Comparison of ENCODE assay signal across 18 mouse cellular contexts in the genomic region with DNA sequence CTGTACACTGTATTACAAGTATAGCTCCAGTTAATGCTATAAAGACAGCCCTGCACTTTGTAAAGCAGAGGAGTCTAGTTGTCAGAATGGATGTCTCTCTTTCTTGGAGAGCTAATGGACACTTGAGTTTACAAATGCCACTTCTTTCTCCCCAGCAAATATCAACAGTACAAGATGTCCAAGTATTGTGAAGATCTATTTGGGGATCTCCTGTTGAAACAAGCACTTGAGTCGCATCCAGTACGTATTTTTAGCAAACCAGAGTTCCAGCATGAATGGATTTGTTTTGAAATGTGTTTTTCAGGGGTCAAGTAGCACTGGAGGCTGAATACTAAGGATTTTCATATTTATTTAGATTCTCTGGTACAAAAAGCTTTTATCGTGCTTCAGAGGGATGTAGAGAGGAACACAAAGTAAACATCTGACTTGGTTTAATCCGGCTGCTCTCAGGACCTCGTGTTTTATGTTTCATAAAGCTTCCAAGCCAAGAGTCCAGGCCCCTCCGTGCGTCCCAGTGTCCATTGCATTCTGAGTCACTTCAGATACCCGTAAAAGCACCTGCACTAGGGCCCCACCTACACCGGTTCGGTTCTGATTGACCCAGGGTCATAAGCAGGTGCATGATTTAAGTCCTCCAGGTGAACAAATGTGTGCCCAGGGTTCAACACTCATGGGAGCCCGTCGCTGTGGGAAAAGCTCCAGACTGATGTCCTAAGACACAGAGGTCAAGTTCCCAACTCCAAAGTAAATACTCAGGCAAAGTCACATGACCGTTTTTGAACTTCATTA.
A peak's percentile ranks its signal among the peaks of the same experiment; 100 is the strongest.
DNase-seq lines count a peak whose midpoint lies in the region; ATAC-seq and TF ChIP-seq lines count a peak whose summit lies in the region.
"Had no signal": no experiment of that assay in that cellular context is flagged by ENCODE, and none has a peak within 500 bp of the region (broad histone marks: within the 10 kb centered on the region; RNA-seq: fewer than 3 reads in every experiment).

No protein-coding gene starts in this region.

- H3K4me2 ChIP-seq in kidney, embryonic 15.5 days: no peak overlapping the region
- no peak overlapping the region for H3K4me2 ChIP-seq in intestine, embryonic 16.5 days (ENCODE audit: low read depth, low read length)
- H3K4me2 ChIP-seq: forebrain, embryonic 13.5 days; hindbrain, embryonic 13.5 days; limb, embryonic 15.5 days; midbrain, embryonic 12.5 days; neural tube, embryonic 15.5 days had no signal

- H3K9ac ChIP-seq in kidney, embryonic 15.5 days: no peak overlapping the region
- H3K9ac ChIP-seq in intestine, embryonic 16.5 days (ENCODE audit: low read depth, low read length): no peak overlapping the region
- H3K9ac ChIP-seq: forebrain, embryonic 13.5 days; hindbrain, embryonic 13.5 days; limb, embryonic 15.5 days; midbrain, embryonic 12.5 days; neural tube, embryonic 15.5 days had no signal

- no peak overlapping the region for H3K27ac ChIP-seq in kidney, adult 2 months (ENCODE audit: insufficient read depth, low read depth, low read length)
- no peak overlapping the region for H3K27ac ChIP-seq in kidney, embryonic 15.5 days
- H3K27ac ChIP-seq in intestine, embryonic 16.5 days (ENCODE audit: low read length): no peak overlapping the region
- H3K27ac ChIP-seq: embryonic facial prominence, embryonic 10.5 days; forebrain, embryonic 13.5 days; hindbrain, embryonic 13.5 days; kidney, postnatal 0 days; limb, embryonic 15.5 days; macrophage; midbrain, embryonic 12.5 days; neural tube, embryonic 15.5 days had no signal

- H3K36me3 ChIP-seq in kidney, adult 2 months (ENCODE audit: control insufficient read depth, insufficient read depth, low read length): no peaks in the 10 kb centered on the region
- H3K36me3 ChIP-seq in kidney, embryonic 15.5 days: 0 out of 2 replicates have a peak, but pooled peaks cover 2% of the 10 kb centered on the region
- H3K36me3 ChIP-seq in intestine, embryonic 16.5 days (ENCODE audit: control insufficient read depth, insufficient read depth, low read length): no peaks in the 10 kb centered on the region
- H3K36me3 ChIP-seq: embryonic facial prominence, embryonic 10.5 days; limb, embryonic 15.5 days had no signal

- peak; percentile 48 for DNase-seq in kidney, adult 2 months
- DNase-seq in kidney, postnatal 14 days: peak; percentile 53
- DNase-seq in lung, postnatal 25 days (ENCODE audit: low spot score): peak; percentile 71
- no peak for DNase-seq in embryo, embryonic 11 days
- DNase-seq in adrenal gland, postnatal 4 days (ENCODE audit: low spot score in 2 of 2): no peak
- DNase-seq: cerebellum, postnatal 10 days; thymus, postnatal 4 days had no signal

- no peak overlapping the region for H3K4me3 ChIP-seq in kidney, adult 2 months (ENCODE audit: insufficient read depth, low read depth, low read length)
- H3K4me3 ChIP-seq in kidney, embryonic 15.5 days (replicated peaks): no peak overlapping the region
- no peak overlapping the region for H3K4me3 ChIP-seq in intestine, embryonic 16.5 days (ENCODE audit: low read length)
- H3K4me3 ChIP-seq: embryonic facial prominence, embryonic 10.5 days; forebrain, embryonic 13.5 days; hindbrain, embryonic 13.5 days; limb, embryonic 15.5 days; midbrain, embryonic 12.5 days; myocyte; neural tube, embryonic 15.5 days had no signal

- no peak for TF ChIP-seq CTCF in kidney, adult 2 months (conservative IDR thresholded peaks at IDR 0.05; ENCODE audit: insufficient read depth, insufficient read length, low read depth, low read length)

- H3K27me3 ChIP-seq in kidney, adult 2 months (replicated peaks; ENCODE audit: control insufficient read depth, insufficient read depth, low read length): no peaks in the 10 kb centered on the region
- H3K27me3 ChIP-seq in kidney, embryonic 15.5 days: no peaks in the 10 kb centered on the region
- H3K27me3 ChIP-seq in intestine, embryonic 16.5 days (replicated peaks; ENCODE audit: control insufficient read depth, insufficient read depth, low read length): no peaks in the 10 kb centered on the region; the same call in 1 of the 2 replicates
- H3K27me3 ChIP-seq: forebrain, embryonic 13.5 days; hindbrain, embryonic 13.5 days; limb, embryonic 15.5 days; midbrain, embryonic 12.5 days; neural tube, embryonic 15.5 days had no signal

- no peak for TF ChIP-seq POLR2A in kidney, adult 2 months (IDR thresholded peaks at IDR 0.05; ENCODE audit: low read depth, low read length)

- H3K9me3 ChIP-seq in kidney, embryonic 15.5 days (replicated peaks): no peaks in the 10 kb centered on the region
- no peaks in the 10 kb centered on the region for H3K9me3 ChIP-seq in intestine, embryonic 16.5 days (ENCODE audit: control insufficient read depth, low read length)
- H3K9me3 ChIP-seq: embryonic facial prominence, embryonic 10.5 days; forebrain, embryonic 13.5 days; hindbrain, embryonic 13.5 days; limb, embryonic 15.5 days; midbrain, embryonic 12.5 days; neural tube, embryonic 15.5 days had no signal

- no peaks in the 10 kb centered on the region for H3K4me1 ChIP-seq in kidney, adult 2 months (ENCODE audit: control insufficient read depth, insufficient read depth, low read length)
- H3K4me1 ChIP-seq in kidney, embryonic 15.5 days: 0 out of 2 replicates have a peak, but pooled peaks cover 2% of the 10 kb centered on the region
- peaks cover 5% of the 10 kb centered on the region; the same call in 1 of the 2 replicates for H3K4me1 ChIP-seq in intestine, embryonic 16.5 days (ENCODE audit: control insufficient read depth, insufficient read depth, low read length)
- H3K4me1 ChIP-seq: embryonic facial prominence, embryonic 10.5 days; hindbrain, embryonic 13.5 days; midbrain, embryonic 12.5 days had no signal

- no peak for ATAC-seq in kidney, embryonic 15.5 days (replicated peaks; ENCODE audit: low FRiP score)
- peak; percentile 62 for ATAC-seq in intestine, embryonic 16.5 days
- ATAC-seq: forebrain, embryonic 13.5 days had no signal

- 63% methylated on average over 13 of the region's 13 CpGs for WGBS in kidney, adult 2 months
- 83% methylated on average over 13 of the region's 13 CpGs for WGBS in kidney, embryonic 15.5 days
- 47% methylated on average over 13 of the region's 13 CpGs for WGBS in intestine, embryonic 16.5 days

Comparison
In these comparisons a context has a peak if more than half of its experiments do, and no peak if none do; other contexts are left out.
1. DNase-seq: peak in kidney, adult 2 months (single experiment), kidney, postnatal 14 days (single experiment) and lung, postnatal 25 days (single experiment); none in embryo, embryonic 11 days (single experiment) and adrenal gland, postnatal 4 days (0 of 2).